Mouse (Mus musculus) CD4-positive, CD25-positive, alpha-beta regulatory T cell (primary cell): ENCODE results near the gene Ifitm3. TPM values are rescaled to one million over a fixed set of nuclear protein-coding genes. Genes with fewer than 3 reads are reported as not detected.

Experiments used
- polyA plus RNA-seq: library from polyadenylated mRNA; unstranded; fragments of 100-300 nt; shearing (Covaris generic); gene quantifications from one replicate; pipeline ENCODE4 v1.2.1, GENCODE M21; 2017

Gene Ifitm3
- polyA plus RNA-seq = 8.0 TPM

DNA sequence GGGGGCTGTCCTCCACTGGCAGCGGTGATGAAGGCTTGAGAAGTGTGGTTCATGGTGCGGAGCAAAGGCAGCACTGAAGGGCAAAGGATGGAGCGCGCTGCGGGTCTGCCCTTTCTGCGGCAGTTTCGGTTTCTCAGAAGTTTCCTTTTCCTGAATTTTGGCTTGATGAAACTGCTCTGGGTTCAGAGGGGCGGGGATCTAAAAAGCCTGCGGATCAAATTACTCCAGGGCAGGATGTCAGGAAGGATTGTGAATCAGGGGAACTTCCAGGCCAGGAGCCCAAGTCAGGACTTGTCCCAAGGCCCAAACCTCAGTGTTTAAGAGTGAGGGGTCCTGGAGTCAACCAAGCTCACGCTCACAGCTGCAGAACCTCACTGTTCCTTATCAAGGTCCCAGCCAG is at the start of gene Ifitm3:
Ifitm3 (minus strand) TSS at position 178 of the 400 bp plus-strand sequence.

DNA sequence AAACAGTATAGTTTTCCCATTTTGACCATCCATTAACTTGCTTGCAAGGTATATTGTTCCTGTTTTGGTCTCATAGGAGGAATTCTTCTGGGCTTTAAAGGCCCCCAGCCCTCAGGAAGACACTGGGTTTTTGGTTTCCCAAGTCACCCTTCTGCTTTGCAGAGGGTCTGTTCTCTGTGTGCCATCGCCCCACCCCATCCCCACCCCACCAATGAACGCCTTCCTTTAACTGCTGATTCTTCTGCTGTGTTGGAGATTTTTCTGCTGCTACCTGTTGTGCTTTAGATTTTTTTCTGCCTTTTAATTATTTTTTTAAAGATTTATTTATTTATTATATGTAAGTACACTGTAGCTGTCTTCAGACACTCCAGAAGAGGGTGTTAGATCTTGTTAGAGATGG is 18.3 kb upstream of the Ifitm3 start, which contains the start of gene Gm17387:
Gm17387 (plus strand) TSS at position 301 of the 400 bp plus-strand sequence.

DNA sequence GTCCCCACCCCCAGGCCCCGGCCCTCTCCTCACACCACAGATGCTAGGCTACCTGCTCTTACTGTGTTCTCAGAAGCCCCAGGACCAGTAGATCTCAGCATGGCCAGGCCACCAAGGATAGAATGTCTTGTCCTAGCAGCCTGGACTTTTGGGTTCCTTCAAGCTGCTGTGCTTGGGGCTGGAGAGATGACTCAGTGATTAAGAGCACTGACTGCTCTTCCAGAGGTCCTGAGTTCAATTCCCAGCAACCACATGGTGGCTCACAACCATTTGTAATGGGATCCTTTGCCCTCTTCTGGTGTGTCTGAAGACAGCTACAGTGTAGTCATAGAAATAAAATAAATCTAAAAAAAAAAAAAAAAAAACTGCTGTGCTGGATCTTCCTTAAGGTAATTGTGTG is 7.3 kb upstream of the Ifitm3 start, which contains the start of gene Ifitm6:
Ifitm6 (minus strand) TSS at position 101 of the 400 bp plus-strand sequence.

DNA sequence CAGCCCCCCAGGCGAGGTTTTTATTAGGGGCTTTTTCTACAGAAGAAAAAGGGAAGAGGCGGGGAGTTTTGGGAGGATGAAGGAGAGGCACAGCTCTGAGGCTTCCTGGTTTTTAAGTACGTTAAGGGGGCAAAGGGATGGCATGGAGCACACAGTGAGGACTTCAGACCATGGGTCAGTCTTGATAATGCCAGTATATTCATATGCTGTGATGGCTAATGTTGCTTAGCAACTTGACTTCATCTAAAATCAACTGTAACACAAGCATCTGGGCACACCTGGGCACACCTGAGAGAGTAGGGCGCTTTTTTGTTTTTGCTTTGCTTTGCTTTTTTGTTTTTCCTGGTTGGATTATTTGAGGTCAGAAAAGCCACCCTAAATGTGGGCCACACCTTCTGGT is 43.6 kb downstream of the Ifitm3 start, which contains the start of gene Ifitm1:
Ifitm1 (plus strand) TSS at position 301 of the 400 bp plus-strand sequence.

Other genes starting within 250 kb of the Ifitm3 start
- gene Cyp2e1, start 247.0 kb downstream of the Ifitm3 start, polyA plus RNA-seq = not detected
- 0.84 TPM for gene Syce1, start 222.9 kb downstream of the Ifitm3 start, polyA plus RNA-seq
- gene Zfp941, start 188.6 kb downstream of the Ifitm3 start, polyA plus RNA-seq = 0.20 TPM
- not detected for gene Urah, start 175.8 kb downstream of the Ifitm3 start, polyA plus RNA-seq
- not detected for gene Scgb1c1, start 165.2 kb downstream of the Ifitm3 start, polyA plus RNA-seq
- 0.16 TPM for gene Odf3, start 163.0 kb downstream of the Ifitm3 start, polyA plus RNA-seq
- gene Gm45785, start 154.4 kb downstream of the Ifitm3 start, polyA plus RNA-seq = not detected
- gene Ric8a, start 153.8 kb downstream of the Ifitm3 start, polyA plus RNA-seq = 134 TPM
- 43.1 TPM for gene Bet1l, start 153.2 kb downstream of the Ifitm3 start, polyA plus RNA-seq
- gene Psmd13, start 128.8 kb downstream of the Ifitm3 start, polyA plus RNA-seq = 199 TPM
- 8.4 TPM for gene Sirt3, start 128.5 kb downstream of the Ifitm3 start, polyA plus RNA-seq
- not detected for gene Cox8b, start 110.3 kb downstream of the Ifitm3 start, polyA plus RNA-seq
- not detected for gene Nlrp6, start 89.9 kb downstream of the Ifitm3 start, polyA plus RNA-seq
- 34.4 TPM for gene Pgghg, start 69.4 kb downstream of the Ifitm3 start, polyA plus RNA-seq
- gene Ifitm5, start 60.5 kb downstream of the Ifitm3 start, polyA plus RNA-seq = 0.48 TPM
- gene Gm45717, start 54.8 kb downstream of the Ifitm3 start, polyA plus RNA-seq = not detected
- gene Ifitm2, start 54.8 kb downstream of the Ifitm3 start, polyA plus RNA-seq = 16.6 TPM
- not detected for gene Ifitm1, start 43.5 kb downstream of the Ifitm3 start, polyA plus RNA-seq
- gene Ifitm6, start 7.2 kb upstream of the Ifitm3 start, polyA plus RNA-seq = 0.28 TPM
- gene Gm17387, start 18.4 kb upstream of the Ifitm3 start, polyA plus RNA-seq = not detected
- 10.0 TPM for gene B4galnt4, start 50.3 kb upstream of the Ifitm3 start, polyA plus RNA-seq
- 286 TPM for gene Pkp3, start 67.4 kb upstream of the Ifitm3 start, polyA plus RNA-seq
- 209 TPM for gene Sigirr, start 89.8 kb upstream of the Ifitm3 start, polyA plus RNA-seq
- not detected for gene Ano9, start 107.0 kb upstream of the Ifitm3 start, polyA plus RNA-seq
- gene Ptdss2, start 111.6 kb upstream of the Ifitm3 start, polyA plus RNA-seq = 22.4 TPM
- gene Rnh1, start 162.1 kb upstream of the Ifitm3 start, polyA plus RNA-seq = 116 TPM
- 49.3 TPM for gene Hras, start 183.2 kb upstream of the Ifitm3 start, polyA plus RNA-seq
- gene Lrrc56, start 183.4 kb upstream of the Ifitm3 start, polyA plus RNA-seq = 2.7 TPM
- gene Lmntd2, start 203.3 kb upstream of the Ifitm3 start, polyA plus RNA-seq = 12.6 TPM
- gene Rassf7, start 205.1 kb upstream of the Ifitm3 start, polyA plus RNA-seq = 21.9 TPM
- 99.1 TPM for gene Phrf1, start 218.0 kb upstream of the Ifitm3 start, polyA plus RNA-seq